Mouse (Mus musculus): ENCODE results near the gene Cst6.
A peak's percentile ranks its signal among the peaks of the same experiment; 100 is the strongest.

- peak; percentile 12 to 26 (median 25); a peak in 4 of 6 replicates for TF ChIP-seq CTCF (IDR thresholded peaks at IDR 0.05 in 2 of 3, conservative IDR thresholded peaks at IDR 0.05 in 1 of 3; ENCODE audit: control insufficient read depth in 1 of 3, insufficient read depth in 1 of 3, low read depth in 2 of 3, low read length in 3 of 3, poor library complexity in 1 of 3, severe bottlenecking in 1 of 3)
- no peak for TF ChIP-seq MAZ (IDR thresholded peaks at IDR 0.05; ENCODE audit: low read depth, low read length)
- TF ChIP-seq GABPA (IDR thresholded peaks at IDR 0.05; ENCODE audit: low read depth, low read length): no peak
- TF ChIP-seq GATA1 (IDR thresholded peaks at IDR 0.05; ENCODE audit: low read depth, low read length): no peak
- no peak for TF ChIP-seq POLR2A (IDR thresholded peaks at IDR 0.05; ENCODE audit: control insufficient read depth in 1 of 2, insufficient read depth in 1 of 2, low read depth in 1 of 2, low read length in 2 of 2, poor library complexity in 1 of 2)
- no peak for TF ChIP-seq KAT2A (conservative IDR thresholded peaks at IDR 0.05; ENCODE audit: low read depth, low read length)
- no peak for TF ChIP-seq E2F4 (IDR thresholded peaks at IDR 0.05; ENCODE audit: borderline replicate concordance, low read depth, low read length)
- no peak for TF ChIP-seq SMC3 (IDR thresholded peaks at IDR 0.05; ENCODE audit: low read depth, low read length)
- TF ChIP-seq TCF12 (IDR thresholded peaks at IDR 0.05; ENCODE audit: low read depth, low read length): no peak
- no peak for TF ChIP-seq USF1 (IDR thresholded peaks at IDR 0.05; ENCODE audit: low read depth, low read length)
- TF ChIP-seq EP300 (IDR thresholded peaks at IDR 0.05; ENCODE audit: low read depth in 1 of 2, low read length in 2 of 2): no peak
- TF ChIP-seq CHD1 (IDR thresholded peaks at IDR 0.05; ENCODE audit: low read depth, low read length): no peak
Measured at GRCm38 (mm10) chr19:5370932-5371331, 21.6 kb upstream of the Cst6 start.

Data from MEL (cell line).